Mouse (Mus musculus): ENCODE data around the gene Prkag2. TPM values are rescaled to one million over a fixed set of nuclear protein-coding genes. Genes with fewer than 3 reads are reported as not detected.

Prkag2 gene
- total and polyA plus RNA-seq, 2 experiments from 2014 or later = 62.4 to 112 TPM

DNA sequence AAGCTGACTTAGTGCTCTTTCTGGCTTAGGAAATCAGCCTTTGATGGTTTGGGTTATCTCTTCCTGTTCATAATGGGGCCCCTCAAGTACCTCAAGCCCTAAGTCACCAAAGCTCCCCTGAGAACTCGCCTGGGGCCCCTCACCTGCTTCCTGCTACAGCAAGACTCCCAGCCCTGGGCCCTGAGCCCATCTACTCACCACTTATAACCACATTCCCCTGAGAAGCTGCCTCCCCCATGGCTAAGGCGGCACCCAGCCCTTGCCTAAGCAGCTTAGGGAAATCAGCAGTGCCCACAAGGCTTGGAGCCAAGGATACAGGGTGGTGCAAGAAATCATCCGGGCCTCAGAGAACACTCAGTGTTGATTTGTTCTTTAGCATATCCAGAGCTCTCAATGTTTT is 110.8 kb downstream of the Prkag2 start:
- DNase-seq (no peak), ATAC-seq (no peak)
- 51% methylated on average over 3 of the region's 3 CpGs for WGBS
- no peaks in the 10 kb centered on the region for H3K36me3 ChIP-seq (ENCODE audit: insufficient read depth)
- H3K27me3 ChIP-seq (ENCODE audit: insufficient read depth, low read length) = no peaks in the 10 kb centered on the region
- TF ChIP-seq CTCF (IDR thresholded peaks at IDR 0.05; ENCODE audit: low read depth) = no peak
- H3K27ac ChIP-seq (ENCODE audit: low read depth, low read length) = no peak overlapping the region
- H3K4me2 ChIP-seq (ENCODE audit: low read depth) = no peak overlapping the region
- H3K9ac ChIP-seq = no peak overlapping the region
- no peak overlapping the region for H3K4me3 ChIP-seq (ENCODE audit: low read depth, low read length)
- H3K9me3 ChIP-seq (ENCODE audit: low read length) = no peaks in the 10 kb centered on the region
- peaks cover 22% of the 10 kb centered on the region for H3K4me1 ChIP-seq (ENCODE audit: insufficient read depth)

DNA sequence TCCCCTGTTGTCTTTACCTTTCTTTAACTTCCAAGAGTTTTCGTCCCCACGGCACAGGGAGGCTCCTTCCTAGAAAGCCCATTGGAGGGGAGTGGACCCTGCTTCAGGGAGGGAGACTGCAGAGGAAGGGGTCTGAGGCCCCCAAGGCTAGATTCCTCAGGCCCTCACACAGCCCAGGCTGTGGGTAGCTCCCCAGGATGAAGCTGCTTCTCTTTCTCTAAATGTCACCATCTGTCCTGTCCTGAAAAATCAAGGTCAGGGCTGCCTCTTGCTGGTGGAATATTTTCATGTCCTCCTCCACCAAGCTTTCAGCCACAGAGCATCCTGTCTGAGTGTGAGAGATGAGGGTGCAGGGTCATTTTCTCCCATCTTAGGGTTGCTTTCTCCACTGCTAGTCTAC is 113.5 kb downstream of the Prkag2 start:
- 5% methylated on average over 2 of the region's 2 CpGs for WGBS
- no peak for TF ChIP-seq CTCF (IDR thresholded peaks at IDR 0.05; ENCODE audit: low read depth)
- Histone ChIP-seq H3K4me3 (ENCODE audit: low read depth, low read length) (peak overlapping the region; percentile 29), H3K9ac (peak overlapping the region; percentile 50), H3K4me2 (ENCODE audit: low read depth) (peak overlapping the region; percentile 52), H3K36me3 (ENCODE audit: insufficient read depth) (no peaks in the 10 kb centered on the region), H3K27ac (ENCODE audit: low read depth, low read length) (peak overlapping the region; percentile 92), H3K4me1 (ENCODE audit: insufficient read depth) (peaks cover 29% of the 10 kb centered on the region), H3K9me3 (ENCODE audit: low read length) (no peaks in the 10 kb centered on the region), H3K27me3 (ENCODE audit: insufficient read depth, low read length) (no peaks in the 10 kb centered on the region)
- DNase-seq = no peak
- no peak for ATAC-seq

DNA sequence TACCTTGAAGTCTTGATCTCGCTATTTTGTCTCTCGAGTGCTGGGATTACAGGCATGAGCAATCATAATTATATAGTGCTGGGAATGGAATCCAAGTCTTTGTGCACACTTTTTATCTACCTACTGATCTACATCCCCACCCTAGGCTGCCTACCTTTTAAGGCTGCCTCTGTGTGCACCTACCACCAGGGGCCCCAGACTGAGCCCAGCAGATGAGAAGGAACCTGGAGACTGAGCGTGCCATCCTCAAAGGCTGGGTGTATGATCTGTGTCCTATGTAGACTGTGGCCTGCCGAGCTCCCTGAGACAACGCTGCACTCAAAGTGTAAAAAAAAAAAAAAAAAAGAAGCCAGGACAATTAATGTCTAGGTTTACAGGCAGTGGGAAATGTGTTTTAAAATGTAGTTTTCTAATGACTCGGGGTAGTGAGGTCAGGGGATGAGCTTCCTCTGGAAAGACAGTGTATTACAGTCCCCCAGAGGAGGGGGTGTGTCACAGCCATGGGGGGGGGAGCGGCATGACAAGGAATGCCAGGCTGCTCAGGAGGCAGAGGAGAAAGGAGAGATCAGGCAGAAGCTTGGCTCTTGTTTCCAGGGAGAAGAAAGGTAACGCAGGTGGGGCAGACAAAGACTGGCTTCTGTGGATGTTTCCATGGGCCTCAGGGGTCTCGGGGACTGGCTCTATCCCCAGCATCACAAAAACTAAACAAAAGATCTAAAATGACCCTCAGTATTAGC is 114.1 kb downstream of the Prkag2 start:
- H3K4me2 ChIP-seq (ENCODE audit: low read depth) = peak overlapping the region; percentile 52
- H3K9me3 ChIP-seq (ENCODE audit: low read length) = no peaks in the 10 kb centered on the region
- H3K4me3 ChIP-seq (ENCODE audit: low read depth, low read length) = peak overlapping the region; percentile 29
- 26% methylated on average over 9 of the region's 9 CpGs for WGBS
- peak; percentile 65 for ATAC-seq
- peak overlapping the region; percentile 50 for H3K9ac ChIP-seq
- peaks cover 31% of the 10 kb centered on the region for H3K4me1 ChIP-seq (ENCODE audit: insufficient read depth)
- DNase-seq = peak; percentile 67
- H3K27ac ChIP-seq (ENCODE audit: low read depth, low read length) = peak overlapping the region; percentile 92
- TF ChIP-seq CTCF (IDR thresholded peaks at IDR 0.05; ENCODE audit: low read depth) = peak; percentile 46
- H3K27me3 ChIP-seq (ENCODE audit: insufficient read depth, low read length) = no peaks in the 10 kb centered on the region
- no peaks in the 10 kb centered on the region for H3K36me3 ChIP-seq (ENCODE audit: insufficient read depth)

DNA sequence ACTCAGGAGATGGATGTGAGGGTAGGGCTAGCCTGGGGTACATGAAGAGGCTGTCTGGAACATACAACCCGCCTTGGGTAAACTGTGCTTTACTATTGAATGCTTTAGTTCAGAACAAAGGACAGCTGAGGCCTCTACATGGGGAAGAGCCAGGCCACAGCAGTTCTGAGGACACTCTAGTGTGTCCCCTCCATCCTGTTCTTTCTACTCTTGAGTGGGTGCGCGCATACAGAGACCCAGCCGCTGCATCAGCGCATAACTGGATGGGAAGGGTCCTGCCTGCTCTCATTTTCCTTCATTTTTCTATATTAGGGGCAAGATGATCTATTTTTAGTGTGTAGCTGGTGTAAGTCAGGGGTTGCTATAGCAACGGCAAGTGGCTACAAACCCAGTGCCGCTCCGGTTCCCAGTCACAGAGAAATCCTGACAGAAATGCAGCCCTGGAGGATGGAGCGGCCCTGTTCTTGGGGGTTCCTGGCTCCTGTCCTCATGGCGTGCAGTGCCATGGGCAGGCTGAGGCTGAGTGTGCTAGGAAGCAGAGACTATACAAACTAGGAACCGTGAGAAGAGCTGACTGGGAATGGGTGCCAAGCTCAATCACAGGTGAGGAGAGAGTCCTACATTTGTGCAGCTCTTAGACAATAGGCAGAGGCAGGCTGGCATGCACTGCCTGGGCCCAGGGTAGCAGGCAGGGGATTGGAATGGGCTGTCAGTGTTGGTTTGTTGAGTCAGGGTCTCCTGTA is 114.8 kb downstream of the Prkag2 start:
- WGBS = 27% methylated on average over 11 of the region's 11 CpGs
- no peak for TF ChIP-seq CTCF (IDR thresholded peaks at IDR 0.05; ENCODE audit: low read depth)
- peak; percentile 90 for ATAC-seq
- no peaks in the 10 kb centered on the region for H3K36me3 ChIP-seq (ENCODE audit: insufficient read depth)
- H3K9me3 ChIP-seq (ENCODE audit: low read length) = no peaks in the 10 kb centered on the region
- H3K4me2 ChIP-seq (ENCODE audit: low read depth) = peak overlapping the region; percentile 52
- H3K27me3 ChIP-seq (ENCODE audit: insufficient read depth, low read length) = no peaks in the 10 kb centered on the region
- peak; percentile 91 for DNase-seq
- peak overlapping the region; percentile 92 for H3K27ac ChIP-seq (ENCODE audit: low read depth, low read length)
- peak overlapping the region; percentile 29 for H3K4me3 ChIP-seq (ENCODE audit: low read depth, low read length)
- H3K4me1 ChIP-seq (ENCODE audit: insufficient read depth) = peaks cover 31% of the 10 kb centered on the region
- peak overlapping the region; percentile 50 for H3K9ac ChIP-seq

DNA sequence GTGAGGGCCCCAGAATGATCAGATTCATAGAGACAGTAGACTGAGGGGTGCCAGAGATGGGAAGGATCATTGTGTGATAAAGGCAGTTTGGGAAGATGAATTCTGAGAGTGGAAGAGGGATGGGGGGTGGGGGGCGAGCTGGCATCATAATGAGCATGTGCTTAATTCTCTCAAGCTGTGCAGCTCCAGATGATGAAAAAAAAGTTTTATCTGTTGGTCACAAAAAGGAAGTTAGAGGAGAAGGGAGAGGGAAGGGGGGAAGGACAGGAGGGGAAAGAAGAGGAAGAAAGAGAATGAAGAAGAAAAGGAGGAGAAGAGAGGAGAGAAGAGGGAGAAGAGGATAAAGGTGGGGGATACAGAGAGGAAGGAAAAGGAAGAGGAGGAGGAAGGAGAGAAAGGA is 116.3 kb downstream of the Prkag2 start:
- Histone ChIP-seq H3K4me3 (ENCODE audit: low read depth, low read length) (no peak overlapping the region), H3K27me3 (ENCODE audit: insufficient read depth, low read length) (no peaks in the 10 kb centered on the region), H3K27ac (ENCODE audit: low read depth, low read length) (peak overlapping the region; percentile 92), H3K9ac (no peak overlapping the region), H3K4me2 (ENCODE audit: low read depth) (no peak overlapping the region), H3K9me3 (ENCODE audit: low read length) (no peaks in the 10 kb centered on the region), H3K36me3 (ENCODE audit: insufficient read depth) (no peaks in the 10 kb centered on the region), H3K4me1 (ENCODE audit: insufficient read depth) (peaks cover 31% of the 10 kb centered on the region)
- WGBS = 57% methylated on average over 1 of the region's 1 CpGs
- no peak for TF ChIP-seq CTCF (IDR thresholded peaks at IDR 0.05; ENCODE audit: low read depth)
- DNase-seq (no peak), ATAC-seq (no peak)

DNA sequence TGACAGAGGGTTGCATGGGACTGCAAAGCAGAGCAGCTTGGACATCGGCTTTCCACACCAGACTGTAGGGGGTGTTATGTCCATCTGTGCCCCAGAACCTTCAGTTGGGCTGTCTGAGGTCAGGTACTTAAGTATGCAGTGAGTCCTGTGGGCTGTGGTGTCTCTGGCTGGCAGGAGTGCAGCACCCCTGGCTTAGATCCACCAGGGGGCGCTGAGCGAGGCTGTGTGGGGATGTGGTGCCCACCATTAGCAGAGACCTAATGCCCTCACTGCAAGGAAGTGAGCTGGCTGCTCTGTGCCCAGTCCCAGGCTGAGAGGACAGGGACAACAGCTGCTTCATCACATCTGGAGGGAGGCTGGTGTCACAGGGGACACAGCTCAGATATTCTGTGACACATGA is 116.9 kb downstream of the Prkag2 start:
- Histone ChIP-seq H3K4me3 (ENCODE audit: low read depth, low read length) (no peak overlapping the region), H3K9ac (no peak overlapping the region), H3K27ac (ENCODE audit: low read depth, low read length) (peak overlapping the region; percentile 92), H3K4me1 (ENCODE audit: insufficient read depth) (peaks cover 31% of the 10 kb centered on the region), H3K36me3 (ENCODE audit: insufficient read depth) (no peaks in the 10 kb centered on the region), H3K9me3 (ENCODE audit: low read length) (no peaks in the 10 kb centered on the region), H3K27me3 (ENCODE audit: insufficient read depth, low read length) (no peaks in the 10 kb centered on the region), H3K4me2 (ENCODE audit: low read depth) (no peak overlapping the region)
- peak; percentile 77 for TF ChIP-seq CTCF (IDR thresholded peaks at IDR 0.05; ENCODE audit: low read depth)
- 13% methylated on average over 3 of the region's 3 CpGs for WGBS
- peak; percentile 55 for DNase-seq
- ATAC-seq = no peak

DNA sequence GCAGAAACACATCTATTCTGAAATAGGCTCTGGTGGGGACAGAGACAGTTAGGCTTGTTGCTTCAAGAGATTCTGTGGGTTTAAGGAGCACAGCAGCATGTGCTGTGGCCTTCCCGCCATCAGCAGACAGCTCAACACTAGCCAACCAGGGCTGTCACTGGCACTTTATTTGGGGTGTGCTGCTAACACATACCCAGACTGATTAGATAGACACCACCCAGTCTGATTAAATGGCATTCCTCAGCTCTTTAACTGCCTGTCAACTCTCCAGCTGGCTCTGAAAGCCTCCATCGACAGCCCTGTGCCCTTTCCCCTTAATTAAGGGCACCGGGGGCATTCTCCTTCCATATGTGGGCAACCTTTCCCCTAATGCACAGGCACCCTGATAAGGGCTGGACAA is 118.2 kb downstream of the Prkag2 start:
- Histone ChIP-seq H3K4me1 (ENCODE audit: insufficient read depth) (peaks cover 31% of the 10 kb centered on the region), H3K27me3 (ENCODE audit: insufficient read depth, low read length) (no peaks in the 10 kb centered on the region), H3K9ac (no peak overlapping the region), H3K4me2 (ENCODE audit: low read depth) (no peak overlapping the region), H3K27ac (ENCODE audit: low read depth, low read length) (no peak overlapping the region), H3K9me3 (ENCODE audit: low read length) (no peaks in the 10 kb centered on the region), H3K4me3 (ENCODE audit: low read depth, low read length) (no peak overlapping the region), H3K36me3 (ENCODE audit: insufficient read depth) (no peaks in the 10 kb centered on the region)
- DNase-seq (no peak), ATAC-seq (no peak)
- TF ChIP-seq CTCF (IDR thresholded peaks at IDR 0.05; ENCODE audit: low read depth) = no peak
- WGBS = 67% methylated on average over 3 of the region's 3 CpGs
